Mouse (Mus musculus) ZHBTc4 (cell line): ENCODE results near the gene Bst1.
A peak's percentile ranks its signal among the peaks of the same experiment; 100 is the strongest.

Experiments used
- DNase-seq: peaks from one replicate; pipeline ENCODE4 v3.0.0-alpha.2; 2011; ENCODE audit warnings: low read depth, low spot score

The Bst1 gene

DNA sequence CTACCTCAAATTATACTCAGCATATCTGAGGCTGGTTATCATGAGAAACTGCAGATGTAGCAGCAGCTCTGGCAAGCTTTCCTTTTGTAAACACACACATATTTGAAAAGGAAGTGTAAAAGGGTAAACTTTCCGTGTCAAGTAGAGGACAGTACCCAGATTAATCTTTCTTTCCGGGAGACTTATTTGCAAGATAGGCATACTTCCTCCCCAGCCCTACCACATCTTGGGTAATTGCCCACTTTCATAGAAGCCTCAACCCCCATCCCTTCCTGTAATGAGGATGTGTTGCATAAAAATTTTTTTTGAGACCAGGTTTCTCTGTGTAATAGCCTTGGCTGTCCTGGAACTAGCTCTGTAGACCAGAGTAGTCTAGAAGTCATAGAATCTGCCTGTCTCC is 37.1 kb downstream of the Bst1 start:
- DNase-seq = no peak

DNA sequence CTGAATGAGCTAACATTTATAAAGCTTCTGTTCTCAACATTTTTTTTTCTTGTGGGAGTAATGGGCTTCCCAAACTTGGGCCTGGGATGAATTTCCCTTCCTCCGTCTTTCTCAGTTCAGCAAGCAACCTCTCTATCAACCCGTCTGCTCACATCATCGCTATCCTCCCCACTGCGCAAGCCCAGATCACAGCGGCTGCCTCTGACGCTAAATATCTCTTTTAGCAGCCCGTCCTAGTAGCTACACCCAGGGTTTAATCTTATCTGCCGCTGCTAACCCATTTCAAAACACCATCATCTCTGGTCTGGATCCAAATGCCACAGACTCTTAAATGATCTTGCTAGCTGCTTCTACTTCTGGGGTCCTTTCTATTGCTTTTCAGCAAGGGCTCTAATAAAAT is 41.0 kb downstream of the Bst1 start:
- DNase-seq = peak; percentile 43

- peak; percentile 80 for DNase-seq
These were observed 41.4 kb downstream of the Bst1 start for GRCm38 (mm10) chr5:43860096-43860495.

- peak; percentile 92 for DNase-seq
These were observed 42.2 kb downstream of the Bst1 start for GRCm38 (mm10) chr5:43860670-43861431.

DNA sequence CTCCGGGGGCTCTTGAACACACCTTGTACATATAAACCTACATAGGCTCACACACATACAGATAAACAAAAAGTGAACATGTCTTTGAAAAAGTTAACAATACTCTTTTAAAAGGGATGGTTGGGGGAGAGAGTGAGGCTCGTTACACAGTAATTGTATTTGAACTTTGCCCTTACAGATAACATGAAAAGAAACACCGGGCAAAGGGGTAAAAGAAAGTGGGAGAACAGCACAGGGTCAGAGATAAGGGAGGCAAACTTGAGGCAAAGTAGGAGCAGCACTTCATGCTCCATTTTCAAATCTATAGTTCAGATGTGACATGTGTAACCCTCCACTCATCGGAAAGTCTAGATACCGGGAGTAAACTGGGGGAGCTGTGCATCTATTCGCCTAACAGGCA is 45.0 kb downstream of the Bst1 start:
- no peak for DNase-seq

- peak; percentile 68 for DNase-seq
These were observed 46.6 kb downstream of the Bst1 start for GRCm38 (mm10) chr5:43865316-43865715.

DNA sequence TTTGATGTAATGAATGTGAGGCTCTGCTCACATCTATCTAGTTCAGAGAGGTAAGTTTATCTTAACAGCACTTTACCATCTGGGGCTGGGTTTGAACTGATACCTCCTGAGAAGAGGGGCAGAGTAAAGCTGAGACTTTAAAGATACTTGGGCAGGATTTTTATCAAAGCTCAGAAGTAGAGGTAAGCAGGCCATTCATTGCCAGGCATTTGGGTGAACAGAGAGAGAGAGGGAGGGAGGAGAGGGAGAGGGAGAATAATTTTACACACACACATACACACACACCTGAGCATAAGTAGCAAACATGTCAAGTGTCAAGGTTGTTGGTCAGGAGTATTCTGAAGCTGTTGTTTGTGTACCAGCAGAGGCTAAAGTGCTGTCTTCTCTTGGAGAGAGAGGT is 49.6 kb downstream of the Bst1 start, which contains the start of gene Cd38:
Gene Cd38 (plus strand): TSS at position 301 of the 400 bp plus-strand sequence.
- no peak for DNase-seq

- DNase-seq = peak; percentile 99
These were observed 50.3 kb downstream of the Bst1 start for GRCm38 (mm10) chr5:43868711-43869600.

- no peak for DNase-seq
These were observed 53.2 kb downstream of the Bst1 start for GRCm38 (mm10) chr5:43871845-43872244.

DNA sequence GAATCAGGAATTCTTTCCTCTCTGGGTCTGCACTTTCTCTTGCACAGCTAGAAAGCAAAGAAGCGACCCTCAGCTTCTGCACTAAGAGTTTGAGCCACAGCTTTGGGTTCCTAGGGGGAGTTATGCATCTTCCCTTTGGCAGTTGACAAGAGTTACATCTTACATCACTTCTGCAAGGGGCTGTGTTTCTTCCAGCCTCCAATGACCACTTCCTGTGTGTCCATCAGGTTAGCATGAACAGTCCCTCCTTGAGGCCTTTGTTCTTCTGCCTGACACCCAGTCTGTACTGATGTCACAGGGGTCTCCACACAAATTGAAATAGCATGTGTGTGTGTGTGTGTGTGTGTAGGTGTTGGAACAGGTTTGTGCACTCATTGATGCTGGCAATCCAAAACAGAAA is 54.0 kb downstream of the Bst1 start:
- DNase-seq = no peak

DNA sequence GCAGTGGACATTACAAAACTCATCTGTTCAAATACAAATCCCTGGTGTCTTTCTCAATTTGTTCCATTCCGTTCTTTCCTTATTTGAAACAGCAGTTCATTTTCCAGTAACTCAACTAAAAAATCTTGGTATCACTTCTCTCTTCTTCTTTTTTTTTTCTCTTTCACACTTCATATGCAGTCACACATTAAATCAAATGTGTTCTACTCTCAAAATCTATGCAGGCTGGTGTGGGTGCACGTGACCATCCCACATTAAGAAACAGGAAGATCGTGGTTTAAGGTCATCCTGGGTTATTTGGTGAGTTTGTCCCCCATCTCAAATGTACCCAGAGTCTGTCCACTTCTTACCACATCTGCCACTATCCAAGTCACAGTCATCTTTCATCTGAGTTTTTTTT is 63.3 kb downstream of the Bst1 start:
- no peak for DNase-seq

- DNase-seq = no peak
These were observed 66.6 kb downstream of the Bst1 start for GRCm38 (mm10) chr5:43885060-43885820.

- DNase-seq = peak; percentile 71
These were observed 73.7 kb downstream of the Bst1 start for GRCm38 (mm10) chr5:43892386-43892785.
